8 mouse cellular contexts compared by ENCODE assay signal in genomic region chr6:54631462-54631861, GRCm38 (mm10). TPM values are rescaled to one million over a fixed set of nuclear protein-coding genes. Genes with fewer than 3 reads are reported as not detected.
DNase-seq lines count a peak whose midpoint lies in the region; ATAC-seq lines count a peak whose summit lies in the region.

No protein-coding gene starts in this region.

- H3K9me3 ChIP-seq in hindbrain, embryonic 14.5 days (ENCODE audit: control insufficient read depth, low read length), result no peaks in the 10 kb centered on the region
- no peaks in the 10 kb centered on the region for H3K9me3 ChIP-seq in hindbrain, embryonic 13.5 days
- no peaks in the 10 kb centered on the region for H3K9me3 ChIP-seq in intestine, embryonic 15.5 days
- H3K9me3 ChIP-seq in forebrain, embryonic 10.5 days, result no peaks in the 10 kb centered on the region

- DNase-seq in hindbrain, embryonic 14.5 days (ENCODE audit: low spot score), result peak; percentile 58
- DNase-seq in right cerebral cortex, adult 18-20 months, result peak; percentile 39
- DNase-seq in right cerebral cortex, postnatal 25 days, result no peak
- DNase-seq in layer of hippocampus, adult 9-10 months (ENCODE audit: low spot score), result peak; percentile 24
- DNase-seq in yolk sac, embryonic 10.5 days (ENCODE audit: low spot score), result no peak
- no peak for DNase-seq in forebrain, embryonic 10.5 days (ENCODE audit: extremely low spot score, low spot score)

- H3K4me2 ChIP-seq in hindbrain, embryonic 14.5 days (replicated peaks), result no peak overlapping the region
- H3K4me2 ChIP-seq in hindbrain, embryonic 13.5 days, result no peak overlapping the region
- H3K4me2 ChIP-seq in intestine, embryonic 15.5 days (replicated peaks), result no peak overlapping the region

- H3K27me3 ChIP-seq in hindbrain, embryonic 14.5 days (ENCODE audit: control insufficient read depth, insufficient read depth, low read length), result no peaks in the 10 kb centered on the region
- H3K27me3 ChIP-seq in hindbrain, embryonic 13.5 days, result no peaks in the 10 kb centered on the region
- no peaks in the 10 kb centered on the region for H3K27me3 ChIP-seq in intestine, embryonic 15.5 days (replicated peaks)
- no peaks in the 10 kb centered on the region for H3K27me3 ChIP-seq in forebrain, embryonic 10.5 days (ENCODE audit: poor library complexity, severe bottlenecking)

- H3K4me3 ChIP-seq in hindbrain, embryonic 14.5 days (replicated peaks; ENCODE audit: low read length), result no peak overlapping the region
- no peak overlapping the region for H3K4me3 ChIP-seq in hindbrain, embryonic 13.5 days
- H3K4me3 ChIP-seq in intestine, embryonic 15.5 days (replicated peaks), result no peak overlapping the region
- no peak overlapping the region for H3K4me3 ChIP-seq in forebrain, embryonic 10.5 days

- 46% methylated on average over 3 of the region's 3 CpGs for WGBS in hindbrain, embryonic 14.5 days
- 50% methylated on average over 3 of the region's 3 CpGs for WGBS in hindbrain, embryonic 13.5 days
- 41% methylated on average over 3 of the region's 3 CpGs for WGBS in intestine, embryonic 15.5 days
- 68% methylated on average over 3 of the region's 3 CpGs for WGBS in forebrain, embryonic 10.5 days

- peaks cover 55% of the 10 kb centered on the region for H3K36me3 ChIP-seq in hindbrain, embryonic 14.5 days (replicated peaks; ENCODE audit: control insufficient read depth, insufficient read depth)
- H3K36me3 ChIP-seq in hindbrain, embryonic 13.5 days, result peaks cover 45% of the 10 kb centered on the region
- peaks cover 7% of the 10 kb centered on the region for H3K36me3 ChIP-seq in intestine, embryonic 15.5 days
- peaks cover 55% of the 10 kb centered on the region for H3K36me3 ChIP-seq in forebrain, embryonic 10.5 days (replicated peaks)

- no peak overlapping the region for H3K9ac ChIP-seq in hindbrain, embryonic 14.5 days
- H3K9ac ChIP-seq in hindbrain, embryonic 13.5 days, result no peak overlapping the region
- no peak overlapping the region for H3K9ac ChIP-seq in intestine, embryonic 15.5 days

- no peak for ATAC-seq in hindbrain, embryonic 14.5 days (ENCODE audit: low FRiP score)
- ATAC-seq in hindbrain, embryonic 13.5 days (ENCODE audit: low FRiP score), result no peak
- no peak for ATAC-seq in intestine, embryonic 15.5 days

- no peaks in the 10 kb centered on the region for H3K4me1 ChIP-seq in hindbrain, embryonic 14.5 days (replicated peaks; ENCODE audit: control insufficient read depth, insufficient read depth, low read length)
- no peaks in the 10 kb centered on the region for H3K4me1 ChIP-seq in hindbrain, embryonic 13.5 days (replicated peaks)
- H3K4me1 ChIP-seq in intestine, embryonic 15.5 days (replicated peaks), result no peaks in the 10 kb centered on the region
- no peaks in the 10 kb centered on the region for H3K4me1 ChIP-seq in forebrain, embryonic 10.5 days

- H3K27ac ChIP-seq in hindbrain, embryonic 14.5 days, result no peak overlapping the region
- no peak overlapping the region for H3K27ac ChIP-seq in hindbrain, embryonic 13.5 days
- H3K27ac ChIP-seq in intestine, embryonic 15.5 days, result no peak overlapping the region
- H3K27ac ChIP-seq in forebrain, embryonic 10.5 days, result no peak overlapping the region

RNA-seq across cellular contexts. Expression of gene Fkbp14, which starts 34.4 kb away (rescaled TPM):
- polyA plus RNA-seq in hindbrain, embryonic 14.5 days (2014; fragmentation: Nextera tagmentation; extraction: Ambion mirVana), result 11.7 and 13.1 TPM in 2 replicates
- 10.6 and 11.9 TPM in 2 replicates for polyA plus RNA-seq in hindbrain, embryonic 13.5 days (2015; fragmentation: Nextera tagmentation; extraction: Ambion mirVana)
- 23.1 and 24.3 TPM in 2 replicates for polyA plus RNA-seq in intestine, embryonic 15.5 days (2015; fragmentation: Nextera tagmentation; extraction: Ambion mirVana)
- 11.3 and 12.3 TPM in 2 replicates for polyA plus RNA-seq in forebrain, embryonic 10.5 days (2016; fragmentation: Nextera tagmentation; extraction: Ambion mirVana)

RNA-seq across cellular contexts. Expression of gene Plekha8, which starts 36.6 kb away (rescaled TPM):
- polyA plus RNA-seq in hindbrain, embryonic 14.5 days (2014; fragmentation: Nextera tagmentation; extraction: Ambion mirVana), result 13.0 and 14.0 TPM in 2 replicates
- polyA plus RNA-seq in hindbrain, embryonic 13.5 days (2015; fragmentation: Nextera tagmentation; extraction: Ambion mirVana), result 8.8 and 9.2 TPM in 2 replicates
- polyA plus RNA-seq in intestine, embryonic 15.5 days (2015; fragmentation: Nextera tagmentation; extraction: Ambion mirVana), result 6.2 and 6.4 TPM in 2 replicates
- 20.9 and 21.6 TPM in 2 replicates for polyA plus RNA-seq in forebrain, embryonic 10.5 days (2016; fragmentation: Nextera tagmentation; extraction: Ambion mirVana)

RNA-seq across cellular contexts. Expression of gene Mturn, which starts 50.0 kb away (rescaled TPM):
- 101 and 123 TPM in 2 replicates for polyA plus RNA-seq in hindbrain, embryonic 14.5 days (2014; fragmentation: Nextera tagmentation; extraction: Ambion mirVana)
- polyA plus RNA-seq in hindbrain, embryonic 13.5 days (2015; fragmentation: Nextera tagmentation; extraction: Ambion mirVana), result 71.0 and 75.9 TPM in 2 replicates
- 7.1 and 7.5 TPM in 2 replicates for polyA plus RNA-seq in intestine, embryonic 15.5 days (2015; fragmentation: Nextera tagmentation; extraction: Ambion mirVana)
- 7.9 and 10.0 TPM in 2 replicates for polyA plus RNA-seq in forebrain, embryonic 10.5 days (2016; fragmentation: Nextera tagmentation; extraction: Ambion mirVana)

Comparison
In these comparisons a context has a peak if more than half of its experiments do, and no peak if none do; other contexts are left out.
1. DNase-seq: peak in hindbrain, embryonic 14.5 days (single experiment), right cerebral cortex, adult 18-20 months (single experiment) and layer of hippocampus, adult 9-10 months (single experiment); none in right cerebral cortex, postnatal 25 days (single experiment), yolk sac, embryonic 10.5 days (single experiment) and forebrain, embryonic 10.5 days (single experiment).